Comparison of ENCODE assay signal across 16 mouse cellular contexts in the genomic region with DNA sequence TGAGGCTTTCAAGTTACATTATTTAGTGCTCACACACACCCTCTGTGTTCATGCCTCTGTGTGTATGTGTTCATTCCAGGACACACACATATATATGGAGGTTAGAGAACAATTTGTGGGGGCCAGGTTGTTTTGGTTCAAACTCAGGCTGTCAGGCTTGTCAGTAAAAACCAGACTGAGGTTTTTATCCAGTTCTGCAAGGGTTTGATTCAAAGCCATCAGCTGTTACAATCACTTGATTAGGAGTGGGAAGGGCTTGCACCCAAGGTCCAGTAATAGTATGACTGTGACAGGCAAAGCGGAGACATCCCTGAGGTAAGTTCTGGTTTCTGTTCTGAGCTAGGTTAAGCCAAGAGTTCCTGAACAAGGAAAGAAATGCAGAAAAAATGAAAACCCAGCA.
"Had no signal": no experiment of that assay in that cellular context is flagged by ENCODE, and none has a peak within 500 bp of the region (broad histone marks: within the 10 kb centered on the region; RNA-seq: fewer than 3 reads in every experiment).

No protein-coding gene starts in this region.

- H3K27ac ChIP-seq: layer of hippocampus, adult 2 months; liver, embryonic 13.5 days; lung, embryonic 15.5 days; neural tube, embryonic 12.5 days; stomach, postnatal 0 days had no signal

- H3K4me3 ChIP-seq: layer of hippocampus, adult 2 months; liver, embryonic 13.5 days; lung, embryonic 15.5 days; myocyte; neural tube, embryonic 12.5 days had no signal

- H3K36me3 ChIP-seq: liver, embryonic 13.5 days; lung, embryonic 15.5 days had no signal

- H3K27me3 ChIP-seq: liver, embryonic 13.5 days; lung, embryonic 15.5 days had no signal

- DNase-seq: kidney, adult 18-20 months; kidney, postnatal 10 days; kidney, postnatal 4 days; left cerebral cortex, postnatal 4 days; liver, embryonic 13.5 days; liver, postnatal 0 days; lung, postnatal 14 days; midbrain, embryonic 14.5 days; right cerebral cortex, adult 18-20 months; right cerebral cortex, postnatal 25 days; thymus, postnatal 4 days had no signal

- H3K4me2 ChIP-seq: liver, embryonic 13.5 days; lung, embryonic 15.5 days; neural tube, embryonic 12.5 days had no signal

- H3K9ac ChIP-seq: liver, embryonic 13.5 days; liver, postnatal 0 days; lung, embryonic 15.5 days; neural tube, embryonic 12.5 days had no signal

- H3K9me3 ChIP-seq: liver, embryonic 13.5 days; lung, embryonic 15.5 days; neural tube, embryonic 12.5 days had no signal
